In genomic region chr3:96405004-96405403, GRCm38 (mm10) we compare ENCODE assay signal across 23 mouse cellular contexts. TPM values are rescaled to one million over a fixed set of nuclear protein-coding genes. Genes with fewer than 3 reads are reported as not detected.
A peak's percentile ranks its signal among the peaks of the same experiment; 100 is the strongest.
DNase-seq lines count a peak whose midpoint lies in the region; ATAC-seq lines count a peak whose summit lies in the region.
"Had no signal": no experiment of that assay in that cellular context is flagged by ENCODE, and none has a peak within 500 bp of the region (broad histone marks: within the 10 kb centered on the region; RNA-seq: fewer than 3 reads in every experiment).

No protein-coding gene starts in this region.

- no peak overlapping the region for H3K4me3 ChIP-seq in heart, embryonic 15.5 days
- H3K4me3 ChIP-seq in midbrain, embryonic 10.5 days = peak overlapping the region; percentile 43
- H3K4me3 ChIP-seq in midbrain, embryonic 16.5 days (ENCODE audit: low read depth, low read length) = no peak overlapping the region
- H3K4me3 ChIP-seq in limb, embryonic 10.5 days = peak overlapping the region; percentile 42
- H3K4me3 ChIP-seq: neural tube, embryonic 15.5 days had no signal

- peak overlapping the region; percentile 52 for H3K4me2 ChIP-seq in heart, embryonic 15.5 days
- H3K4me2 ChIP-seq in midbrain, embryonic 16.5 days (ENCODE audit: low read length) = no peak overlapping the region

- intact Hi-C loops in heart, postnatal 25 days (cut with DNase I) = no loop called here

- WGBS in heart, embryonic 15.5 days = 14% methylated on average over 11 of the region's 11 CpGs
- 20% methylated on average over 11 of the region's 11 CpGs for WGBS in midbrain, embryonic 10.5 days
- WGBS in midbrain, embryonic 16.5 days = 31% methylated on average over 11 of the region's 11 CpGs
- 23% methylated on average over 11 of the region's 11 CpGs for WGBS in limb, embryonic 10.5 days

- no peak overlapping the region for H3K9ac ChIP-seq in heart, embryonic 15.5 days
- no peak overlapping the region for H3K9ac ChIP-seq in midbrain, embryonic 16.5 days (ENCODE audit: low read depth, low read length)
- H3K9ac ChIP-seq: lung, embryonic 15.5 days; neural tube, embryonic 15.5 days had no signal

- no peaks in the 10 kb centered on the region for H3K36me3 ChIP-seq in heart, embryonic 15.5 days
- H3K36me3 ChIP-seq in midbrain, embryonic 10.5 days = no peaks in the 10 kb centered on the region
- no peaks in the 10 kb centered on the region for H3K36me3 ChIP-seq in midbrain, embryonic 16.5 days (ENCODE audit: control insufficient read depth, insufficient read depth, low read length)
- H3K36me3 ChIP-seq in limb, embryonic 10.5 days = no peaks in the 10 kb centered on the region
- H3K36me3 ChIP-seq: lung, embryonic 15.5 days; neural tube, embryonic 15.5 days had no signal

- H3K27ac ChIP-seq in heart, embryonic 15.5 days = no peak overlapping the region
- H3K27ac ChIP-seq in midbrain, embryonic 10.5 days (replicated peaks) = no peak overlapping the region
- no peak overlapping the region for H3K27ac ChIP-seq in midbrain, embryonic 16.5 days (ENCODE audit: low read length)
- H3K27ac ChIP-seq in limb, embryonic 10.5 days = no peak overlapping the region
- H3K27ac ChIP-seq: lung, embryonic 15.5 days; neural tube, embryonic 15.5 days had no signal

- peaks cover 23% of the 10 kb centered on the region for H3K4me1 ChIP-seq in heart, embryonic 15.5 days (replicated peaks)
- peaks cover 30% of the 10 kb centered on the region for H3K4me1 ChIP-seq in midbrain, embryonic 10.5 days
- H3K4me1 ChIP-seq in midbrain, embryonic 16.5 days (ENCODE audit: control insufficient read depth, insufficient read depth, low read length) = peaks cover 5% of the 10 kb centered on the region; the same call in 1 of the 2 replicates
- H3K4me1 ChIP-seq in limb, embryonic 10.5 days = peaks cover 23% of the 10 kb centered on the region

- DNase-seq in heart, postnatal 25 days (ENCODE audit: low spot score) = no peak
- no peak for DNase-seq in midbrain, embryonic 10.5 days (ENCODE audit: low spot score)
- DNase-seq in limb, embryonic 10.5 days (ENCODE audit: low spot score) = no peak
- peak; percentile 52 for DNase-seq in yolk sac, embryonic 10.5 days (ENCODE audit: low spot score)
- no peak for DNase-seq in embryo, embryonic 10.5 days (ENCODE audit: low spot score)
- DNase-seq: cerebellum, adult 18-20 months; kidney, adult 2 months; layer of hippocampus, adult 9-11 months; right cerebral cortex, adult 18-20 months; thymus, adult 2 months had no signal

- no peaks in the 10 kb centered on the region; the same call in 1 of the 2 replicates for H3K9me3 ChIP-seq in heart, embryonic 15.5 days (replicated peaks)
- H3K9me3 ChIP-seq in midbrain, embryonic 10.5 days (replicated peaks) = 0 out of 2 replicates have a peak, but pooled peaks cover 7% of the 10 kb centered on the region
- no peaks in the 10 kb centered on the region for H3K9me3 ChIP-seq in midbrain, embryonic 16.5 days (replicated peaks; ENCODE audit: control insufficient read depth, low read length, poor library complexity, severe bottlenecking)
- H3K9me3 ChIP-seq in limb, embryonic 10.5 days (replicated peaks) = no peaks in the 10 kb centered on the region
- H3K9me3 ChIP-seq: lung, embryonic 15.5 days; neural tube, embryonic 15.5 days had no signal

- H3K27me3 ChIP-seq in heart, embryonic 15.5 days = peaks cover 91% of the 10 kb centered on the region
- peaks cover 98% of the 10 kb centered on the region for H3K27me3 ChIP-seq in midbrain, embryonic 10.5 days (ENCODE audit: low read depth, poor library complexity, severe bottlenecking)
- peaks cover 78% of the 10 kb centered on the region for H3K27me3 ChIP-seq in midbrain, embryonic 16.5 days (ENCODE audit: control insufficient read depth, insufficient read depth, low read depth, low read length)
- H3K27me3 ChIP-seq in limb, embryonic 10.5 days (ENCODE audit: low read depth, poor library complexity, severe bottlenecking) = peaks cover 96% of the 10 kb centered on the region
- H3K27me3 ChIP-seq: Patski had no signal

- ATAC-seq in heart, embryonic 15.5 days (replicated peaks; ENCODE audit: insufficient number of reproducible peaks, insufficient read depth, low FRiP score, low read depth) = no peak
- no peak for ATAC-seq in midbrain, embryonic 16.5 days
- ATAC-seq: CD4-positive, CD25-positive, alpha-beta regulatory T cell, adult 4 months; Patski had no signal

RNA-seq across cellular contexts. Expression of gene BC107364, which starts 47.1 kb away (rescaled TPM):
- polyA plus RNA-seq in heart, embryonic 15.5 days (2015; fragmentation: Nextera tagmentation; extraction: Ambion mirVana) = 0.53 and 1.0 TPM in 2 replicates
- total RNA-seq in heart, postnatal 25 days (2021) = not detected
- 0.20 and 0.30 TPM in 2 replicates for polyA plus RNA-seq in midbrain, embryonic 10.5 days (2016; fragmentation: Nextera tagmentation; extraction: Ambion mirVana)
- polyA plus RNA-seq in midbrain, embryonic 16.5 days (2015; fragmentation: Nextera tagmentation; extraction: Ambion mirVana) = not detected in 2 replicates
- 0.14 TPM in 1 of 2 replicates, not detected in the other for polyA plus RNA-seq in limb, embryonic 10.5 days (2016; fragmentation: Nextera tagmentation; extraction: Ambion mirVana)
- total RNA-seq: common myeloid progenitor, adult 5-6 weeks; gastrocnemius, postnatal 4 days; left cerebral cortex, postnatal 14 days; megakaryocyte, adult 5-6 weeks had no signal
- polyA plus RNA-seq: CD4-positive, CD25-positive, alpha-beta regulatory T cell, adult 4 months; frontal cortex, adult 2 months; hindbrain, embryonic 11.5 days; neural tube, embryonic 15.5 days; Patski; spleen, adult 2 months had no signal

Comparison
In these comparisons a context has a peak if more than half of its experiments do, and no peak if none do; other contexts are left out.
1. H3K4me3 ChIP-seq: peak in midbrain, embryonic 10.5 days (single experiment) and limb, embryonic 10.5 days (single experiment); none in heart, embryonic 15.5 days (single experiment) and midbrain, embryonic 16.5 days (single experiment).